Mouse (Mus musculus) kidney, postnatal 10 days (tissue): ENCODE measurements around the gene Padi6.

Source experiments
- DNase-seq: peaks from one replicate; pipeline ENCODE4 v3.0.0; 2021; ENCODE audit warnings: mixed read lengths

Padi6 gene

GRCm38 (mm10) chr4:140704166-140704565, 38.3 kb downstream of the Padi6 start:
- peak; percentile 57 for DNase-seq

GRCm38 (mm10) chr4:140703636-140704035, 38.8 kb downstream of the Padi6 start:
- no peak for DNase-seq

GRCm38 (mm10) chr4:140702611-140703327, 39.7 kb downstream of the Padi6 start:
- peak; percentile 92 for DNase-seq

- DNase-seq, result peak; percentile 59
Measured at GRCm38 (mm10) chr4:140701716-140702561, 40.5 kb downstream of the Padi6 start.

- DNase-seq, result peak; percentile 90
Measured at GRCm38 (mm10) chr4:140701049-140701715, 41.3 kb downstream of the Padi6 start.

GRCm38 (mm10) chr4:140700269-140701018, 42.0 kb downstream of the Padi6 start, which contains the start of gene Rcc2:
TSS of gene Rcc2 (plus strand) at chr4:140700541.
- DNase-seq, result no peak

GRCm38 (mm10) chr4:140699441-140700127, 42.9 kb downstream of the Padi6 start:
- peak; percentile 72 for DNase-seq

- DNase-seq, result no peak
Measured at GRCm38 (mm10) chr4:140695675-140696585, 46.5 kb downstream of the Padi6 start.

- DNase-seq, result no peak
Measured at GRCm38 (mm10) chr4:140695146-140695545, 47.3 kb downstream of the Padi6 start.

GRCm38 (mm10) chr4:140694551-140695060, 47.8 kb downstream of the Padi6 start:
- DNase-seq, result no peak

- DNase-seq, result no peak
Measured at GRCm38 (mm10) chr4:140693513-140693912, 48.9 kb downstream of the Padi6 start.

GRCm38 (mm10) chr4:140691481-140691880, 51.0 kb downstream of the Padi6 start:
- no peak for DNase-seq

GRCm38 (mm10) chr4:140689873-140690655, 52.4 kb downstream of the Padi6 start:
- no peak for DNase-seq

- no peak for DNase-seq
Measured at GRCm38 (mm10) chr4:140688826-140689425, 53.5 kb downstream of the Padi6 start.

GRCm38 (mm10) chr4:140688044-140688825, 54.2 kb downstream of the Padi6 start:
- no peak for DNase-seq

- no peak for DNase-seq
Measured at GRCm38 (mm10) chr4:140684881-140685303, 57.6 kb downstream of the Padi6 start.

- DNase-seq, result peak; percentile 62
Measured at GRCm38 (mm10) chr4:140684141-140684871, 58.1 kb downstream of the Padi6 start.

GRCm38 (mm10) chr4:140683608-140684007, 58.8 kb downstream of the Padi6 start:
- DNase-seq, result no peak
